Mouse (Mus musculus) midbrain, embryonic 10.5 days (tissue): ENCODE measurements at regions not wholly inside any gene's neighbourhood (a gene's known extent, or its start where the extent isn't known, plus 50 kb on each side); places are given as distances from the start of the nearest gene placed in this dataset.
"Not testable (repeated sequence)": the region's sequence is repeated elsewhere in the genome, so short reads cannot be mapped to it uniquely, and the experiment has no call there.

Source experiments
- DNase-seq: peaks from one replicate; pipeline ENCODE4 v3.0.0-alpha.2; 2017; ENCODE audit warnings: low spot score
- H3K27ac ChIP-seq: fragments of 300-500 bp; sonication (generic); replicated peaks from 2 replicates; pipeline ENCODE4 v1.5.1; 2016; ENCODE audit warnings: mild to moderate bottlenecking
- H3K27me3 ChIP-seq: fragments of 300-500 bp; sonication (generic); 2 replicates; pipeline ENCODE4 v1.6.1; 2016; ENCODE audit warnings: low read depth, mild to moderate bottlenecking; ENCODE audit not compliant: poor library complexity, severe bottlenecking
- H3K36me3 ChIP-seq: fragments of 300-500 bp; sonication (generic); 2 replicates; pipeline ENCODE4 v1.6.1; 2016; ENCODE audit warnings: mild to moderate bottlenecking, moderate library complexity
- H3K4me1 ChIP-seq: fragments of 300-500 bp; sonication (generic); 2 replicates; pipeline ENCODE4 v1.6.1; 2016
- H3K4me3 ChIP-seq: fragments of 300-500 bp; sonication (generic); 2 replicates; pipeline ENCODE4 v1.5.1; 2016; ENCODE audit warnings: mild to moderate bottlenecking, moderate library complexity
- H3K9me3 ChIP-seq: fragments of 300-500 bp; sonication (generic); replicated peaks from 2 replicates; pipeline ENCODE4 v1.6.1; 2016; ENCODE audit warnings: mild to moderate bottlenecking
- WGBS: fragments of 180-500 bp; shearing (Covaris S2); methylation state at CpG from one replicate; pipeline ENCODE4 v1.1.7; 2016; 5-methylcytosine and 5-hydroxymethylcytosine counted together

DNA sequence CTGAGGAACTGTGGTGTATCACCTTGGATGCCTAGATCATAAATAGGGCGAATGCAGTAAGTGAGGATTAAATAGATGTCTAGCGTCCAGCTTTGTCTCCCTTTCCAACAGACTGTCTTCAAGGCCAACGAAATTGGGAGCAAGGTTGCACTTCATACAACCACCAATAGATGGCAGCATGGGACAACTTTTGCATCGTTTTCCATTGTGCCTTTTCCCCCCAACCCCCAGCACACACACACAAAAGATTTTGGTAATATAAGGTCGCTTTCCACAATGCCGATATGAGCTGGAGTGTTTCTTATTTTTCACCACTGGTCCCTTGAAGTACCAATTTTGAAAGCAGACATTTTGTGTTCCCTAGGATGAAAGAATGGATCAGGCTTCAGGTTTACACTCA, 304.7 kb downstream of the BC048507 start:
- not testable (repeated sequence) for H3K4me1 ChIP-seq, H3K27me3 ChIP-seq, H3K36me3 ChIP-seq, DNase-seq, H3K4me3 ChIP-seq, H3K27ac ChIP-seq
- 38% methylated on average over 6 of the region's 6 CpGs for WGBS
- peaks cover 59% of the 10 kb centered on the region for H3K9me3 ChIP-seq

GRCm38 (mm10) chr13:68173456-68173855, 310.3 kb downstream of the BC048507 start:
- not testable (repeated sequence) for H3K4me3 ChIP-seq, H3K4me1 ChIP-seq, H3K36me3 ChIP-seq, DNase-seq, H3K27me3 ChIP-seq, H3K27ac ChIP-seq
- 88% methylated on average over 10 of the region's 10 CpGs for WGBS
- peaks cover 70% of the 10 kb centered on the region for H3K9me3 ChIP-seq
